Mouse (Mus musculus): ENCODE data around the gene Hdac11. TPM values are rescaled to one million over a fixed set of nuclear protein-coding genes. Genes with fewer than 3 reads are reported as not detected.

The Hdac11 gene
- polyA plus RNA-seq, 1 experiment, result 8.3 TPM

DNA sequence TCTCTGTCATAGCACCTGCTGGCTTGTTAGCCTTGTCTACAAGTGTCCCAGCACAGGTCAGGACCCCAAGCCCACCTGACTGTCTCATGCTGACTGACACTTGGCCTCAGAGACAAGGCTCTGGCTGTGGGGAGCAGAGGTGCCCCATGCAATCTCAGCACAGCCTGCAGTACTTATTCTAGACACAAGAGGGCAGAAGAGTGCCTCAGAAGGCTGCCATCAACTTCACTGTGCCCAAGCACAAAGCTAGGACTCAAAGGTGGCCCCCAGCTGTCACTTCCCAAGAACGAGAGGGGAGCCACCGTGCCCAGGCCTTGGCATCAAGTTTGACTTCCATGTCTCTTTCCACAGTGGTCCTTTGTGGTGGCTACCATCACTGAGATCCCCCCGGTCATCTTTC, 8.7 kb downstream of the Hdac11 start:
- H3K36me3 ChIP-seq (ENCODE audit: control insufficient read depth, insufficient read depth, low read length), result no peaks in the 10 kb centered on the region
- H3K4me3 ChIP-seq (ENCODE audit: extremely low read depth, insufficient read depth, insufficient read length), result no peak overlapping the region
- H3K27me3 ChIP-seq (ENCODE audit: control insufficient read depth, insufficient read depth, low read length), result no peaks in the 10 kb centered on the region
- H3K27ac ChIP-seq (ENCODE audit: insufficient read depth, low read length), result no peak overlapping the region
- 38% methylated on average over 3 of the region's 3 CpGs for WGBS
- peak in 1 of 2 experiments; percentile 37 for DNase-seq (ENCODE audit: low read depth in 1 of 2, low spot score in 2 of 2)
- TF ChIP-seq POLR2A (IDR thresholded peaks at IDR 0.05; ENCODE audit: low read depth, low read length) (no peak), CTCF (IDR thresholded peaks at IDR 0.05; ENCODE audit: extremely low read depth, insufficient read depth, insufficient read length, insufficient replicate concordance) (peak; percentile 76; the same call in 1 of the 2 replicates)
- H3K4me1 ChIP-seq (ENCODE audit: control insufficient read depth, insufficient read depth, insufficient read length), result no peaks in the 10 kb centered on the region

DNA sequence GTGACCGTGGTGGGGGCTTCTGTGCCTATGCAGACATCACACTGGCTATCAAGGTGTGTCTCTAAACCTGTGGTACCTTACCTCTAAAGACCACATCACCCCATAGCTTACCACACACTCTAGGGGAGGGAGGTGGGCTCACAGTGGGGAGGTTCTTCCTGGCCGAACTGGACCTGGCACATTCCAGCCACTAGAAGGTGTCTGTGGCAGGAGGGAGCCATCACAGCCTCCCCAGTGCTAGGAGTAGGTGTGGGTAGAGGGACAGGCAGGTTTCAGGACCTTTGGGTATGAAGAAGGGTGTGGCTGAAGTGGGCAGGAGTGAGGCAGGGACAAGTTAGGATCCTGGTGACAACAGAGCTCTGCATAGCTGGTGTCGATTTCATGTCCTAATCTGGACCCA, 11.4 kb downstream of the Hdac11 start:
- no peaks in the 10 kb centered on the region for H3K4me1 ChIP-seq (ENCODE audit: control insufficient read depth, insufficient read depth, insufficient read length)
- H3K27ac ChIP-seq (ENCODE audit: insufficient read depth, low read length), result no peak overlapping the region
- no peaks in the 10 kb centered on the region for H3K36me3 ChIP-seq (ENCODE audit: control insufficient read depth, insufficient read depth, low read length)
- H3K4me3 ChIP-seq (ENCODE audit: extremely low read depth, insufficient read depth, insufficient read length), result no peak overlapping the region
- no peak for DNase-seq (ENCODE audit: low read depth in 1 of 2, low spot score in 2 of 2)
- TF ChIP-seq POLR2A (IDR thresholded peaks at IDR 0.05; ENCODE audit: low read depth, low read length), result no peak
- no peak for TF ChIP-seq CTCF (IDR thresholded peaks at IDR 0.05; ENCODE audit: extremely low read depth, insufficient read depth, insufficient read length, insufficient replicate concordance)
- 78% methylated on average over 3 of the region's 3 CpGs for WGBS
- H3K27me3 ChIP-seq (ENCODE audit: control insufficient read depth, insufficient read depth, low read length), result no peaks in the 10 kb centered on the region

DNA sequence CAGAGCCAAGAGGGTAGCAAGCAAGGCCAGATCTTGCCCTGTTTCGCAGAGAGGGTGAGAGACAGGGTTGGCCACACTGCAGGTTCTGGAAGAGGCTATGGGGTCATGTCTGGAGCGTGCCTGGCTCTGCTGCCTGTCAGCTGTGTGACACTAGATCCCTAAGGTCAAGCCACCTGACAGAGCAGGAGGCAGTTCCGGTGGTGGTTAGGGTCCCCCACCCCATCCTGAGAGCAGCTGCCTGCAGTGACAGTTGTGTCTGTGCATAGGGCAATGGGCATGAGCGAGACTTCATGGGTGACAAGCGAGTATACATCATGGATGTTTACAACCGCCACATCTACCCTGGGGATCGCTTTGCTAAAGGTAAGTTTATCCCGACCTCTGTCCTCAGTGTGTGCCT, 12.7 kb downstream of the Hdac11 start:
- no peaks in the 10 kb centered on the region for H3K27me3 ChIP-seq (ENCODE audit: control insufficient read depth, insufficient read depth, low read length)
- WGBS, result 92% methylated on average over 8 of the region's 8 CpGs

DNA sequence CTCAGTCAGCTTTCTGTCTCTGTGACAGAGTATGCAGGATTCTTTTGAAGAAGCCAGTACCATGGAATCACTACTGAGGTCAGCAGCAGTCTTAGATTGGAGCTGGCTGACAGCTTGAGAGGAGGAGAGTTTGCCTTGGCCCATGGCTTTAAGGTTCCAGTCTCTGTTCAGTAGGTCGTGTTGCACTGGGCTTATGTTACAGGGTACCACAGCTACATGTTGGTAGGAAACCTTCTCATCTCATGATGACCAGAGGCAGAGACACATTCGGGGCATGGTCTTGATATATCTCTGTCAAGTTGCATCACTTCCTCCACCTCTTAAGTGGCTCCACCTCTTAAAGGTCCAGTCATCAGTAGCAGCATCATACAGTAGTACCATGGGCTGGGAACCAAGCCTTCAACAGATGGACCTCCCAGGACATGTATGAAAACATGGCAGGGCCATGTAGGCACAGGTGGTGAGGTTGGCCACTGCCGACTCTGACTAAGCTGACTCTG, 15.0 kb downstream of the Hdac11 start:
- 67% methylated on average over 3 of the region's 3 CpGs for WGBS
- Histone ChIP-seq H3K27ac (ENCODE audit: insufficient read depth, low read length) (no peak overlapping the region), H3K4me3 (ENCODE audit: extremely low read depth, insufficient read depth, insufficient read length) (no peak overlapping the region), H3K36me3 (ENCODE audit: control insufficient read depth, insufficient read depth, low read length) (no peaks in the 10 kb centered on the region), H3K4me1 (ENCODE audit: control insufficient read depth, insufficient read depth, insufficient read length) (no peaks in the 10 kb centered on the region), H3K27me3 (ENCODE audit: control insufficient read depth, insufficient read depth, low read length) (no peaks in the 10 kb centered on the region)
- no peak for DNase-seq (ENCODE audit: low read depth in 1 of 2, low spot score in 2 of 2)
- TF ChIP-seq CTCF (IDR thresholded peaks at IDR 0.05; ENCODE audit: extremely low read depth, insufficient read depth, insufficient read length, insufficient replicate concordance) (no peak), POLR2A (IDR thresholded peaks at IDR 0.05; ENCODE audit: low read depth, low read length) (no peak)

More for the DNA sequence above, 12.7 kb downstream of the Hdac11 start:
- Histone ChIP-seq H3K27ac (ENCODE audit: insufficient read depth, low read length) (no peak overlapping the region), H3K4me1 (ENCODE audit: control insufficient read depth, insufficient read depth, insufficient read length) (no peaks in the 10 kb centered on the region), H3K36me3 (ENCODE audit: control insufficient read depth, insufficient read depth, low read length) (no peaks in the 10 kb centered on the region), H3K4me3 (ENCODE audit: extremely low read depth, insufficient read depth, insufficient read length) (no peak overlapping the region)
- TF ChIP-seq CTCF (IDR thresholded peaks at IDR 0.05; ENCODE audit: extremely low read depth, insufficient read depth, insufficient read length, insufficient replicate concordance) (no peak), POLR2A (IDR thresholded peaks at IDR 0.05; ENCODE audit: low read depth, low read length) (no peak)
- no peak for DNase-seq (ENCODE audit: low read depth in 1 of 2, low spot score in 2 of 2)

DNA sequence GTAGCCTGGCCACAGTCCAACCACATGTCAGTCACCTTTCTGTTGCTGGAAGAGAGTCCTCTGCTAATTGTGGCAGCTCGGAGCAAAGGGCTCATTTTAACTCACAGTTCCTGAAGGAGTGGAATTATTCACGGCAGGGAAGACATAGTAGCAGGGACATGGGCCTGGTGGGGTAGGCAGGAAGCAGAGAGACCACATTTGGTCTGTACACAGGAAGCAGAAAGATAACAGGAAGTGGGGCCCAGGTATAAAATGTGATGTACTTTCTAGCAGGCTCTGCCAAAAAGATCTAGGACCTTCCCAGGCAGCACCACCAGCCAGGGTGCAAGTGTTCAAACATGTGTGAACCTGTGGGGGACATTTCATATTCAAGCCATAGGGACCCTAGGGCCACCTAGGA, 15.9 kb downstream of the Hdac11 start:
- H3K36me3 ChIP-seq (ENCODE audit: control insufficient read depth, insufficient read depth, low read length), result no peaks in the 10 kb centered on the region
- no peak overlapping the region for H3K4me3 ChIP-seq (ENCODE audit: extremely low read depth, insufficient read depth, insufficient read length)
- WGBS, result 34% methylated on average over 2 of the region's 2 CpGs
- TF ChIP-seq CTCF (IDR thresholded peaks at IDR 0.05; ENCODE audit: extremely low read depth, insufficient read depth, insufficient read length, insufficient replicate concordance) (no peak), POLR2A (IDR thresholded peaks at IDR 0.05; ENCODE audit: low read depth, low read length) (no peak)
- DNase-seq (ENCODE audit: low read depth in 1 of 2, low spot score in 2 of 2), result no peak
- H3K4me1 ChIP-seq (ENCODE audit: control insufficient read depth, insufficient read depth, insufficient read length), result no peaks in the 10 kb centered on the region
- no peaks in the 10 kb centered on the region for H3K27me3 ChIP-seq (ENCODE audit: control insufficient read depth, insufficient read depth, low read length)
- H3K27ac ChIP-seq (ENCODE audit: insufficient read depth, low read length), result no peak overlapping the region

DNA sequence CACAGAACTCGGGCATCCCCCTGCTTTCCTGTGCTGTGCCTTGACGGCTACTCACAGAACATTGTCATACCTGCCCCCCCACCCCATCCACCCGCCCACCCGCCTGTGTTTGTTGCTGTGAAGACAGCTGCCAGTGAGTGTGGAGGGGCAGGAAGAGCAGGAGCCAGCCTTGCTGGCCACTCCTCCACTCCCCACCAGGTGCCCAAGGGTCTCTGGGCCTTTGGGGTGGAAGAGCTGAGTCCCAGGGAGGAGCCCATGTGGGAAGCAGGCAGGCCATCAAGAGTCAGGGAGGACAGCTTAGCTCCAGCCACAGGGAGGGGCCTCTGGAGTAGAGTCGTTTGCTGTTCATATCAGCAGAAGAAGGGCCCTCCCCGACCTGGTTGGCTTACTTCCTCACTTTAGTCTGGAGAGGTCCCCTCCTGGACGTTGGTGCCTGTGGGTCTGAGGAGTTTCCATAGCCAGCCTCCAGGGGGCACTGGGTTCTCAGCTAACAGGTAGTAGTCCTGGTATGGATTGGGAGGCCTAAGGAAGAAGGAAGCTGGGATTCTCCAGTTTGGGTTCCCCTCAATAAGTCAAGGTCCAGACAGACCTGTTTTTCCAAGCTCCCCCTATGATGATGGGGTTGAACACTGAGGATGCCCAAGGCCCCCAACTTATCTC, 16.9 kb downstream of the Hdac11 start:
- DNase-seq (ENCODE audit: low read depth in 1 of 2, low spot score in 2 of 2), result no peak
- no peaks in the 10 kb centered on the region for H3K27me3 ChIP-seq (ENCODE audit: control insufficient read depth, insufficient read depth, low read length)
- H3K36me3 ChIP-seq (ENCODE audit: control insufficient read depth, insufficient read depth, low read length), result no peaks in the 10 kb centered on the region
- no peak overlapping the region for H3K4me3 ChIP-seq (ENCODE audit: extremely low read depth, insufficient read depth, insufficient read length)
- H3K27ac ChIP-seq (ENCODE audit: insufficient read depth, low read length), result no peak overlapping the region
- WGBS, result 53% methylated on average over 7 of the region's 7 CpGs
- TF ChIP-seq CTCF (IDR thresholded peaks at IDR 0.05; ENCODE audit: extremely low read depth, insufficient read depth, insufficient read length, insufficient replicate concordance) (no peak), POLR2A (IDR thresholded peaks at IDR 0.05; ENCODE audit: low read depth, low read length) (no peak)
- H3K4me1 ChIP-seq (ENCODE audit: control insufficient read depth, insufficient read depth, insufficient read length), result no peaks in the 10 kb centered on the region

DNA sequence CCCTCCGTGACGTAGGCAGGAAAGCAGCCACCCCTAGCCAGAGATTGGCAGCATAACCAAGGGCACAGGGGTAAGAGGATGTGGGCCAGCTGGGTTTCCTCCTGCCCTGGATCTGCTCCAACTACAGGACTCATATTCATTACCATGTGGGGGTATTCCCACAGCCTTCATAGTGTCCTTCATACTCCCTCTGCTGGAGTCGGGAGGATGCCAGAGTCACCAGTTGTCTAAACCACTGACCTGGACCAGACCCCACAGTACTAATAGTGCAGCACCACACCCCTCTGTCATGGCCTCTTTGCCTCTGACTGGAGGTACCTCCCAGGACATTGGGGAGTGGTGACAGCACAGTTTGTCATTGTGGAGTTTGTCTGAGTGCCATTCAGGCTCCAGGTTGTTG, 17.7 kb downstream of the Hdac11 start:
- WGBS, result 79% methylated on average over 3 of the region's 3 CpGs
- DNase-seq (ENCODE audit: low read depth in 1 of 2, low spot score in 2 of 2), result no peak
- Histone ChIP-seq H3K27me3 (ENCODE audit: control insufficient read depth, insufficient read depth, low read length) (no peaks in the 10 kb centered on the region), H3K27ac (ENCODE audit: insufficient read depth, low read length) (no peak overlapping the region), H3K4me3 (ENCODE audit: extremely low read depth, insufficient read depth, insufficient read length) (no peak overlapping the region), H3K36me3 (ENCODE audit: control insufficient read depth, insufficient read depth, low read length) (no peaks in the 10 kb centered on the region), H3K4me1 (ENCODE audit: control insufficient read depth, insufficient read depth, insufficient read length) (no peaks in the 10 kb centered on the region)
- TF ChIP-seq CTCF (IDR thresholded peaks at IDR 0.05; ENCODE audit: extremely low read depth, insufficient read depth, insufficient read length, insufficient replicate concordance) (no peak), POLR2A (IDR thresholded peaks at IDR 0.05; ENCODE audit: low read depth, low read length) (no peak)
